Mouse (Mus musculus): ENCODE data around the gene Misp.

The Misp gene

GRCm38 (mm10) chr10:79822372-79822771 is 1.6 kb downstream of the Misp start:
- DNase-seq (ENCODE audit: low spot score) = no peak

- DNase-seq (ENCODE audit: low spot score) = no peak
These were observed 2.2 kb downstream of the Misp start for GRCm38 (mm10) chr10:79823011-79823410.

- no peak for DNase-seq (ENCODE audit: low spot score)
These were observed 3.6 kb downstream of the Misp start for GRCm38 (mm10) chr10:79824413-79824812.

- no peak for DNase-seq (ENCODE audit: low spot score)
These were observed 10.8 kb downstream of the Misp start for GRCm38 (mm10) chr10:79831583-79831982.

GRCm38 (mm10) chr10:79832026-79832785 is 11.4 kb downstream of the Misp start:
- DNase-seq (ENCODE audit: low spot score) = no peak

- DNase-seq (ENCODE audit: low spot score) = no peak
These were observed 12.0 kb downstream of the Misp start for GRCm38 (mm10) chr10:79832786-79833181.

GRCm38 (mm10) chr10:79834769-79835398 is 14.1 kb downstream of the Misp start:
- DNase-seq (ENCODE audit: low spot score) = peak; percentile 79

GRCm38 (mm10) chr10:79836918-79837317 is 16.1 kb downstream of the Misp start:
- DNase-seq (ENCODE audit: low spot score) = no peak

GRCm38 (mm10) chr10:79838151-79838550 is 17.4 kb downstream of the Misp start:
- DNase-seq (ENCODE audit: low spot score) = no peak

- no peak for DNase-seq (ENCODE audit: low spot score)
These were observed 19.3 kb downstream of the Misp start for GRCm38 (mm10) chr10:79840091-79840490.

GRCm38 (mm10) chr10:79840644-79841551 is 20.1 kb downstream of the Misp start:
- DNase-seq (ENCODE audit: low spot score) = peak; percentile 71

- DNase-seq (ENCODE audit: low spot score) = no peak
These were observed 21.5 kb downstream of the Misp start for GRCm38 (mm10) chr10:79842322-79842721.

GRCm38 (mm10) chr10:79843476-79843875 is 22.7 kb downstream of the Misp start:
- DNase-seq (ENCODE audit: low spot score) = no peak

GRCm38 (mm10) chr10:79846553-79846952 is 25.8 kb downstream of the Misp start:
- no peak for DNase-seq (ENCODE audit: low spot score)

- DNase-seq (ENCODE audit: low spot score) = no peak
These were observed 29.3 kb downstream of the Misp start for GRCm38 (mm10) chr10:79849941-79850628.

- no peak for DNase-seq (ENCODE audit: low spot score)
These were observed 30.9 kb downstream of the Misp start for GRCm38 (mm10) chr10:79851653-79852052.

- DNase-seq (ENCODE audit: low spot score) = peak; percentile 29
These were observed 31.5 kb downstream of the Misp start for GRCm38 (mm10) chr10:79852107-79852789.

- DNase-seq (ENCODE audit: low spot score) = peak; percentile 49
These were observed 32.0 kb downstream of the Misp start for GRCm38 (mm10) chr10:79852827-79853226.

- peak; percentile 98 for DNase-seq (ENCODE audit: low spot score)
These were observed 32.6 kb downstream of the Misp start for GRCm38 (mm10) chr10:79853392-79853791.

- peak; percentile 100 for DNase-seq (ENCODE audit: low spot score)
These were observed 33.3 kb downstream of the Misp start, which contains the start of gene Ptbp1 for GRCm38 (mm10) chr10:79853860-79854795. Ptbp1 (plus strand) TSS chr10:79854427.
